Mouse (Mus musculus): ENCODE measurements around the gene Rpl12.
"Not testable (repeated sequence)": the region's sequence is repeated elsewhere in the genome, so short reads cannot be mapped to it uniquely, and the experiment has no call there.

The Rpl12 gene

GRCm38 (mm10) chr2:32981725-32982271, 20.4 kb downstream of the Rpl12 start, which contains the start of gene Slc2a8:
TSS of gene Slc2a8 (minus strand) at chr2:32982083.
- DNase-seq (ENCODE audit: low spot score): peak; percentile 76

GRCm38 (mm10) chr2:32982700-32983099, 21.3 kb downstream of the Rpl12 start:
- DNase-seq (ENCODE audit: low spot score): no peak

- DNase-seq (ENCODE audit: low spot score): no peak
Measured at GRCm38 (mm10) chr2:32983617-32984016, 22.3 kb downstream of the Rpl12 start.

- no peak for DNase-seq (ENCODE audit: low spot score)
Measured at GRCm38 (mm10) chr2:32985844-32986243, 24.5 kb downstream of the Rpl12 start.

GRCm38 (mm10) chr2:32989376-32989775, 28.0 kb downstream of the Rpl12 start:
- DNase-seq (ENCODE audit: low spot score): no peak

- DNase-seq (ENCODE audit: low spot score): no peak
Measured at GRCm38 (mm10) chr2:32990167-32990832, 28.9 kb downstream of the Rpl12 start.

- no peak for DNase-seq (ENCODE audit: low spot score)
Measured at GRCm38 (mm10) chr2:32992130-32992529, 30.8 kb downstream of the Rpl12 start.

GRCm38 (mm10) chr2:32997081-32997480, 35.7 kb downstream of the Rpl12 start:
- no peak for DNase-seq (ENCODE audit: low spot score)

- DNase-seq (ENCODE audit: low spot score): no peak
Measured at GRCm38 (mm10) chr2:32997792-32998191, 36.4 kb downstream of the Rpl12 start.

- no peak for DNase-seq (ENCODE audit: low spot score)
Measured at GRCm38 (mm10) chr2:32999752-33000151, 38.4 kb downstream of the Rpl12 start.

- DNase-seq (ENCODE audit: low spot score): no peak
Measured at GRCm38 (mm10) chr2:33002144-33002543, 40.8 kb downstream of the Rpl12 start.

GRCm38 (mm10) chr2:33005041-33005440, 43.7 kb downstream of the Rpl12 start:
- DNase-seq (ENCODE audit: low spot score): no peak

- not testable (repeated sequence) for DNase-seq (ENCODE audit: low spot score)
Measured at GRCm38 (mm10) chr2:33009055-33009454, 47.7 kb downstream of the Rpl12 start.

- no peak for DNase-seq (ENCODE audit: low spot score)
Measured at GRCm38 (mm10) chr2:33014877-33015276, 53.5 kb downstream of the Rpl12 start.

All from spleen, adult 12 weeks (tissue).